Mouse (Mus musculus) lung, postnatal 4 days (tissue): ENCODE results near the gene Med12l.
A peak's percentile ranks its signal among the peaks of the same experiment; 100 is the strongest.

ENCODE experiments used
- DNase-seq, 2 experiments: peaks; one replicate each; pipeline ENCODE4 v3.0.0; 2021

Gene Med12l

DNA sequence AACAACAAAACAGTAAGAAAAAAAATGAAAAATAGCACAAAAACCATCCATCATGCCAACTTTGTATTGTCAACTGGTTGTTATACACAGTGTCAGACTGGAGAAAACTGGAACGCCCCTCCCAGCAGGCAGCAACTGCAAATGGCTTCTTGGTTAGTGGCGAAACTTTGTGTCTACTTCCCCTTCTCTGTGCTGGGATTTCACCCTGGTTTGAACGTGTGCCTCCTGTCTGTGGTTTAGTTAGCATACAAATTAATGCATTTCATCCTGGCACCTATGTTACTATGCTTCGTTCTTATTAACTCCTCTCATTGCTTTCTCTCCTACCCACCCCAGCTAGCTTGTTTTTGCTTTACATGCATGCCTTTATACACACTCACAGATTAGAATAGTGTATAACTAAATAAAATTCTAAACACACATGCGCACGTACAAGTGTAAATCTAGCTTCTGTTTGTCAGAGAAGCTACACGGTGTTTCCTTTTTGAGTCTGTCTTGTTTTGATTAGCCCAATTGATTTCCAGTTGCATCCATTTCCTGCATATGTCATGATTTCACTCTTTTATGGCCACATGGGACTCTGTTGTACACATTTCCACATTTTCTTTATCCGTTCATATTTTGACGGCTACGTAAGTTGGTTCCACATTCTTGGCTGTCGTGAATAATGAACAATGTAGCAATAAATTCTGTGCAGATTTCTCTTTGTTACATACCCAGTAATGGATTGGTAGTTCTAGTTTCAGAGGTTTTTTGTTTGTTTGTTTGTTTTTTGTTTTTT is 336.2 kb downstream of the Med12l start:
- DNase-seq, result no peak

DNA sequence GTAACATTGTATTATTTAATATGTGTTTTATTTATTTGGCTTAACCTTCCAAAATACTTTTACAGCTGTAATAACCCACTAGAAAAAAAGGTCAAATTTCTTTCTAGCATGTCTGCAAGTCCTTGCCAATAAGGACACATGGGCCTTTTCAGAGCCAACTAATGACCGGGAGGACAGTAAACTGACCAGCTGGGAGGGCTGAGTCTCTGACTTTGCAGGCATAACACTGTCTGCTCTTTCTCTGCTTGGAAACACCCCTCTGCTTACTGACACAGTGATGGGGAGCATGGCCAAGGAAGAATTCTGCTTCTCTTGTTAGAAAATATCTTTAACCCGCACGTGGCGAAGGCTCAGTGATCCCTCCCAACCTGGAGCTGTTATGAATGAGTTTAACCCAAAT is 337.4 kb downstream of the Med12l start:
- DNase-seq, result peak; percentile 34 to 69

DNA sequence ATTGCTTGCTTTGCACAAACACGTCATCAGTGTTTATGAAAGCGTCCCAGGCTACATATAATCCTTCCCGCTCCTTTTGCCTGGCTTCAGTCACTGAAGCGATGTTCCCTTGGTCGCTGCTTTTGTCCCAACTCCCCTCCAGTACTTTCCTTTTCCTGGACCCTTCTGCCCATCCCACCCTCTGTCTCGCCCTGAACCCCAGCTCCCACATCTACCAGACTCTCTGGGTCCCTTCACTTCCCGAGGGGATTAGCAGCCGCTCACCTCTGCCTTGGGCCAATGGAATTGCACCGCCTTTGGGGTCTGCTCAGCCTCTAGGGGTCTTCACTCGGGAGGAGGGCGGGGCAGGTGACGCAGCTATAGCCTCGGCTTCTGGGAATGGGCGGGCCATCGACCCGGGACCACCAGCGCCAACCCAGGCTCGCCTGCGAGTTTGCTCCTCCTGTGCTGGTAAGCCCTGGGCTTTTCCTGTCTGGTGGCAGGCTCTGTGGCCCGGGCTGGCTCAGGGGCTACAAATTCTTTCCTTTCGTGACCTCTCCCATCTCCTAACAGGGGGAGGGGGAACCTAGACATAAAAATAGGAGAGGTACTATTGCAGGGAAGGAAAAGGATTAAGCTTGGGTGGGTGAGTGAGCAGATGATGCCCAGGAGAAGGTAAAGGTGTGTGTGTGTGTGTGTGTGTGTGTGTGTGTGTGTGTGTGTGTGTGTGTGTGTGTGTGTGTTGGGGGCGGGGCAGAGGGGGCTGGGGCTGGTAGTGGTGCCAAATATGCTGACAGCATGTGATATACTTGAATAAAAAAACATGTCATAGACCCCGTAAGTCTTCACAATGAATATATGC is 338.7 kb downstream of the Med12l start, which contains the start of gene Igsf10:
TSS of gene Igsf10 (minus strand) at position 330 of the 841 bp plus-strand sequence.
- DNase-seq, result peak; percentile 67 to 73

DNA sequence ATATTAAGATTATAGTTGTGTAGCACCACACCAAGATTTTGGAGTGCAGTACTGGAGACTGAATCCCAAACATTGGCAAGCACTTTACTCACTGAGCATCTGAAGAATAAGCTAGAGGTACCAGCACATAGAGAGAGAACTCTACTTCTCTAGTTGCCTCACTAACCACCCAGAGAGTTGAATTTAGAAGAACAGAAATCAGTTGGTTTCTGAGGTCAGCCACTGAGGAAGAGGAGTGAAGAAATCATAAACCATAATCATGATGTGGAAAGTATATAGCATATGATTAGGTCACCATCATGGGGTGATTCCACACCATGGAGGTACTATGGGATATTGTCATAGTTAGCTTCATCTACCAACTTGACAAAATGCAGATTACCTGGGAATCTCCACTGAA is 346.1 kb downstream of the Med12l start:
- no peak for DNase-seq

DNA sequence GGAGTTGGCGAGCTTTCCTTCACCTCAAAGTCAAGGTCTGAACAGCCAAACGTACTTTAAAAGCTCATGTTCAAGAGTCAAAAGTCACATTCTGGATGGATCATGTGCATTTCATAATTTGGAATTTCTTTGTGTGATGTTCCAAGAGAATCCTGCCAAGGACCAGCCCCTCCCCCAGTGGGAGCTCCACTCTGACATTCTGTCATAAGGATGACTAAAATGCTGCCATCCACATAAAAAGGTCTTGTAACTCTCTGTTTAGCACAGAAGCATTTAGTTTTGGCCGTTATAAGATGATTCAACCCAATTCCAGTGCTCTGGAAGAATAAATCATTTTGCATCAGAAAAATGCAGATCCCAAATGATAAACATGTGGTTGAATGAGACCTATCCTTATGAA is 348.5 kb downstream of the Med12l start:
- no peak for DNase-seq

DNA sequence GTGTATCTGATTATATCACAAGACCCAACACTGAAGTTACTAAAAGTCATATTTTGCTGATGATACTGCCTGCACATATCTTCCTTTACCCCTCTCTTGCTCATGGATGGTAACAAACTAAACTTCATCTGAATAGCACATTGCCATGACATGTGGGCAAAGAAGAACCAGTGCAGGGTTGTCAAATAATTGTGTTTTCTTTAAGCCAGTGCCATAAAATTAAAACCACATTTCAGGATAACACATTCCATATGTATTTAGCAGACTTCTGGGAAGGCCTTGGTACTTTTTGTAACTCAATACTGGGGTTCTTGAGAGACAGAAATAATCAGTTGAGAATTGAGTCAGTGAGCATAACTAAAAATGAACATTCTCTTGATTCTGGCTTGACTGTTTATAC is 354.5 kb downstream of the Med12l start:
- DNase-seq, result no peak

DNA sequence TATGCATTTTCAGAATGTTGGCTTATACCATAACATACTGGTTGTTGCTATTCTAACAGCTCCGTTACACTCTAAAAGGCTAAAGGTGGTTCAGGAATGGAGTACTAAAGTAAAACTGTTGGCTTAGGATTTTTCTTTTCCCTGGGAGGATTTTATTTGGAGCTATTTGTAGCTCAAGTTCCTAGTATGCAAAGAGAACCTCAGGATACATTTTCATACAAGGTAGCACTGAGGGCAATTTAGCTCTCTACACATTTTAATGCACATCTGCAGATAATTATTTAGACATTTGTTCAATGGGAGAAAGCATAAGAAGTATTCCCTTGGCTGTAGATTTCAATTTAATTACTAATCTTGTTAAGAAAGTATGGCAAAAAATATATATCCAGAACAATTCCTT is 356.3 kb downstream of the Med12l start:
- no peak for DNase-seq
